Mouse (Mus musculus): ENCODE results near the gene Nfix.

DNA sequence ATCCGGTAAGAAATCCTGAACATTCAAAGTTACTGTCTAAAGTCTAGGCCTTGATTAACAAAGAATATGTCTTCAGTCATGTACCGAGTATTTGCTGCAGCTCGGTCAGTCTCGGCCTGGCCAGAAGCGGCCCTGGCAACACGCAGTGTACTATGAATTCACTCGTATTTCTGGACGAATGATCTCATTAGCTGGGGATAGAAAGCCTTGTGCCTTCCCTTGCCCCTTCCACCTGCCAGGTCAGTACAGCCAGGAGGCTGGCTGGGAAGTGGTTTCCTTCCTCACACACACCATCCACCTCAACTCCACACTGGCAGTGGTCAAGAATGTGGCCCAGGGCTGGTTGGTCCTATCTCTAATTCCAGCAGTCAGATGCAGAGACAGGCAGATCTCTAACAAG lies 30.8 kb downstream of the Nfix start:
- no peak for TF ChIP-seq ZNF384 (IDR thresholded peaks at IDR 0.05; ENCODE audit: low read depth, low read length)
- no peak for TF ChIP-seq MAFK (IDR thresholded peaks at IDR 0.05; ENCODE audit: insufficient read depth, low read depth, low read length)
- TF ChIP-seq ZC3H11A (IDR thresholded peaks at IDR 0.05; ENCODE audit: borderline replicate concordance, low read depth, low read length), result no peak

Measured in ES-E14 (cell line).